Mouse (Mus musculus) right cerebral cortex, postnatal 25 days (tissue): ENCODE measurements around the gene Usp37.
"Not testable (repeated sequence)": the region's sequence is repeated elsewhere in the genome, so short reads cannot be mapped to it uniquely, and the experiment has no call there.

ENCODE experiments used
- DNase-seq: peaks from one replicate; pipeline ENCODE4 v3.0.0; 2022

Usp37 gene

DNA sequence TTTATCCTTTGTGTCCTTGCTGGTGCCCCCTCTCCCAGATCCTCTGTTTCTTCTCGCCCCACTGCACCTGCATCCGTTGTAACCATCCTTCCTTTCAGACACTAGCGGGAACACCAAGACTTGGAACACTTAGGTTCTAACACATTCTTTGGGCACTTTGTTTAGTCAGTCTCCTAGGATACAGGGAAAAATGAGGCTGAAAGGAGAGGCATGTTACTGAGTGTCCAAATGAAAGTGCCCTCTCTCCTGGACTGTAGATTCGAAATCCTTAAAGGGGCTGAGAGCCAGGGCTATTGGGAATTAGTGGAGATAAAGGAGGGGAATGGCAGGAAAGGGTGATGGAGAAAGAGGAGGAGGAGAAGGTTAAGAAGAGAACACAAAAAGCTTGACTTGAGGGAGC is at the start of gene Usp37:
Gene Usp37, minus strand, starts transcription at position 101 of the 400 bp plus-strand sequence.
- no peak for DNase-seq

DNA sequence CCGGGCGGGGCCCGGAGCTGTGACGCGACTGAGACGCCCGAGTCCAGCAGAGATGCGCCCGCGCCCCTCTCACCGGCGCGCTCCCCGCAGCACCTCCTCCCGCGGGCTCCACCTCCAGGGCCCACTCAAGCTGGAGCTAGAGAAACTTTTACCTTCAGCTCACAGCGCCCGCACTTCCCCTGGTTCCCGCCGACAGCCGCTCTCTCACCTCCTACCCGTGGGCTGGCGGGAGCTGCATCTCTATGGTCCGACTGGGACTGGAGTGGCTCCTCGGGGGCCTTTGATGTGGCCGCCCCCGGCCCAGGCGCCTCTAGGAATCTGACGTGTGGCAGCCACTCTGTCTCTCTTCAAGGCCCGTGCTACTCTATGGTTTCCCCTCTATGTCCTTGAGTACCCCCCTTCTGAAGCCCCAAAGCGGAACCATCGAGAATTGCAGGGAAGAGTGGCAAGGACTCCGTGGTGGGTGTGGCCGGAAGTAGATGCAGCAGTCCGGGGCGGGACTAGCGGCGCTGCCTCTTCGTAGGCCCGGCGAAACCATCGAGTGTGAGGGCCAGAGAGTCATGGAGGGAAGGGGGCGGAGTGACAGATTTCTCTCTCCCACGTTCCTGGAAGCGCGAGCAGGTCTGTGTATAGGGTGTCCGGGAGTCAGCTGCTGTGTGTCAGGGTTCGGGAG is 43.8 kb upstream of the Usp37 start, which contains the start of the genes Zfp142 and Bcs1l:
Gene Zfp142, minus strand, starts transcription at position 474 of the 673 bp plus-strand sequence.
Gene Bcs1l, plus strand, starts transcription at position 517 of the 673 bp plus-strand sequence.
- peak; percentile 98 for DNase-seq

DNA sequence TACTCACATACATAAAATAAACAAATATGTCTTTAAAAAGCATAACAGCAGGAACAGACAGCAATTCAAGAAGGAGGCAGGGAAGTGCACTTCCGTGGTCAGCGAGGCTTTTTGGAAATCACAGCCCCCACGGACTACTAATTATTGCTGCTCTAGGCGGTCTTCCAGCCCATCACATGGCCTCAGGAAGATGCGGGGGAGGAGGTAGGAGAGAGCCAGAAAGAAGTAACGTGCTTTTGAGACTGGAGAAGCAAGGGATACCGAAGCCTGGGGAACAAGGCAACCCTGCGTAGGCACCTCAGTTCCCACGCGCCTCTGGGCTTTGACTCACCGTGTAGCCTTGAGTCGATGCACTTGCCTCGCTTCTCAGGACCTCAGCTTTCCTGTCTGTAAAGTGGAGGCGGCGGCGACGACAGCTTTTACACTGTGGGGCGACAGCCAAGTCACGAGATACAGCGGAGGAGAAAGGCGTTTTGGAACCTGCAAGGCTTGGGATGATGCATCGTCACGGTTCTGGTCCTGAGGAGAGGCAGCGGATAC is 43.2 kb upstream of the Usp37 start:
- peak; percentile 84 for DNase-seq

DNA sequence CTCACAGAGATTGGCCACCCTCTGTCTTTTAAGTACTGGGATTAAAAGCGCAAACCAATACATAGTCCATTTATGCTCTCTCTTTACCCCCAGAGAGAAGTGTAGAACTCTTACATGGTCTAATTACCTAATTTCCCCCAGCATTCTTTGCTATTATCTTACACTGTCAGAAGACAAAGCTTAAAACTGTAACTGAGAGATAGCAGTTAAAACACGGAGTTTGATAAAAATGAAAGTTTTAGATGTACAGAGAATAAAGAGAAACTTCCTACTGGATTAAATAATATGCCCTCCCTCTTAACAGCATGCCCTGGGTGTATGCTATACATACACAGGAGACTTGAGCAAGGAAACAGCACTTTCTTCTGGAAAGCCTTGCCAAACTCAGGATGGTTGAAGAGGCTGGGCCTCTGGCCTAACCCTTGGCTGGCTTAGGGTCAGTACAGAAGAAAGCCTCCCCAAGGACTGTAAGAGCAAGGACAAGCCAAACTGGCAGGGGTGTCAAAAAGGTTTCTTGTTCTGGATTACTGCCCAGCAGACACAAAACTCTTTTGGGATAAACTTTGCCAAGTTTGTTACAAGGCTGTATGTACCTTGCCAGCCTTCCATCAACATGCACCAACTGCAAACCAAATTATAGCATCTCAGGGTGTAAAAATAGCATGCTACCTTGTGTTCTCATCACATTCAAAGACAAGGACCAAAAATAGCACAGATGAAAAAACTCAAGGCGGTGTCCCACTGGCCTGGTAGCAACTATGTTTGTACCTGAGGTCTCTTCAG is 40.7 kb upstream of the Usp37 start:
- no peak for DNase-seq

DNA sequence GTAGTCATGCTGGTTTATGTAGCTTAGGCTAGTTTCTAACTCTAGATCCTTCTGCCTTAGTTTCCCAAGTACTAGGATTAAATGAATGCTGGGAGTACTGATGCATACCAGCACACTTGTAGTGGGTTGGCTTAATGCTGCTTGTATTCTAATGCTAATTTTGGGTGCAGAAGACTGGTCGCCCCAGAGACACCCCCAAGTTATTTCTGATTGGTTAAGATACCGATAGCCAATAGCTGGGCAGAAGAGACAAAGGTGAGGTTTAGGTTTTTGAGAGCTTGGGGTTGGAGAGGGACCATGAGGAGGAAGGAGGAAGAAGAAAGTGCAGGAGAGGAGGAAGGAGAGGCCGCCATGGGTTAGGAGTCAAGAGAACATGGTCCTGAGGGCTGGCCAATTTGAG is 38.5 kb upstream of the Usp37 start:
- no peak for DNase-seq

DNA sequence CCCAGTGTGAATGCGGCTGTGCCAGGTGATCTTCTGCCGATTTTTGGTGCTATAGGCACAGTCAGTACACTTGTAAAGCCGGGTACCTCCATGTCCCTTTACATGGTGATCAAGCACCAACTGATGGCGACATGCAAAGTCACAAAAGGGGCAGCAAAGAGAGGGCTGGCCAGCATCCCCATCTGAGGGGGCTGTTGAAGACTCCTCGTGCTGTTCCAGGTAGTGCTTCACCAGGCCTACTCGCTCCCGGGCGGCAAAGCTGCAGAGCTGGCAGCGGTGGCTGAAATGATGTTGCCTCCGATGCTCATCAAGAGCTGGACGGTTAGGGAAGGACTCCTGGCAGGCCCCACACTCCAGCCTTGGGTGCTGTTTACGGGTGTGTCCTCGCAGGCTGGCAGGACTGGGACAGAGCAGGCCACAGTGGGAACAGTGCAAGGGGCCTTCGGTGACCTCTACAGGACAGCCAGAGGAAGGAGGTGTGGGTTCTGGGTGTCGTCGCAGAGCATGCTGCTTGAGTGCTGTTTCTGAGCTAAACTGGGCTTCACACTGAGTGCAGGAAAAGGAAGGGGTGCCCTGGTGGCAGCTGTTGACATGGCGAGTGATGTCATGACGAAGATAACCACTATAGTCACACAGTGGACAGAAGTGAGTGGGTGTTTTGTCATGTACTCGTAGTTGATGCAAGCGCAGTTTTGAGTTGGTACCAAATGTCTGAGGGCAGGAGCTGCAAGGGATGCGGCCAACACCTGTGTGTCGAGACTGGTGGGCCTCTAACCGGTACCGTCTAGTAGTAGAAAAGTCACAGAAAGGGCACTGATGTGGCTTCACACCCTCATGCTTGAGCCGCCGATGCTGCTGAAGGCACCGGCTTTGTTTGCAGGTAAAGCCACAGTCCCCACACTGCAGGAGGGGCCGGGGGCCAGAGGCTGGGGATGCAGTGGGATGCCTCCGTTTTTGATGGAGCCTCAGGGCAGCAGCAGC is 25.9 kb upstream of the Usp37 start:
- DNase-seq, result no peak

DNA sequence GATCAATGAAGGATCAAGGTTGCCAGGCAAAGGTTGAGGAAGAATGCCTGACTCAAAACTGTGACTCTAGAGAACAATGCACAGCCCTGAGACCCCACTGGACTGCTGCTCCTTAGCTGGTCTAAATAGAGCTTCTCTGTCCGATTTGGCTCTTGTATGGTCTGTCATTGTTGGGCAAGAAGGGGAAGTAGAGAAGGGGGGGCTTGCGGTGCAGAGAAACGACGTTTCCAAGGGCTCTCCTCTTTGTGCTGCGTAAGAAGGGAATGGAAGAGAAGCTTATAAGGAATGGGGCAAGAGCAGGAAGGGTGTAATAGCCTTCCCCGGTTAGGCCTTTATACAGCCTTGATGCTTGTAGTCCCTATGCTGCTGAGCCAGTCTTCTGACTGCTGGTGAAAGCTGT is 21.8 kb upstream of the Usp37 start:
- DNase-seq, result no peak

DNA sequence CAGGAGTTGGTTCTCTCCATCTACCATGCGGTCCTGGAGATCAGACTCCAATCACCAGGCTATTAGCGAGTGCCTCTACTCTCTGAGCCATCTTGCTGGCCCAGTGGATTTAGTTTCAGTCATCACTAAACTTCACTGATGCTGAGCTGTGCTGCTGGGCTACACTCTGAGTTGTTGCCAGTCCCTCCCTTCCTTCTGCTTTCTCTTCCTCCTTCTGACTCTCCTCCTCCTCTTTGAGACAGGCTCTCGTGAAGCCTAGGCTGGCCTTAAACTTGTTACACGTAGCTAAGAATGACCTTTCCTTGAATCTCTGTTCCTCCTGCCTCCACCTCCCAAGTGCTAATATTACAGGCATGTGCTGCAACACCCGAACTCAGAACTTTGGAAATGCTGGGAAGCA is 15.0 kb upstream of the Usp37 start:
- no peak for DNase-seq

DNA sequence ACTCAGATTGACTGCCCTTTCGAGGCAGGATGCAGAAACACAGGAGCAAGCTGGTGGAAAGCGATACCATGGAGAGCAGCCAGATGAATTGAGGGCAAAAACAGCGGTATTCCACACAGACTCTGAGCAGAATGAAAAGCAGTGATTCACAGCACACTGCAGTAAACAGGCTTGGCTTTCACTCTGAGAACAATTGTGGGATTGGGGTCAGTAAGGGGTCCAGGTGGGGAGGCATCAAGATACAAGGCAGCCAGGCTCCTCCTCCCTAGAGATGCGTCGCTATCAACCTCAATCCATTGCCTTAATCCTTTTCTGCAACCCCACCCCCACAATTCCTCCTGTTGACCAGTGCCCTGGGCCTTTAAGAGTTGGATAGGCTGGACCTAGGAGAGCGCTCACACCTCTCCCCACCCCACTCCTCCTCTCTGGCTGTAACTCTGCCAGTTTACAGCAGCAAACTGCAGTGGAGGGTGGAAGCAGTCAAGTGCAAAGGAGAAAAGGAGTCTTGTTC is 1.6 kb downstream of the Usp37 start, which contains the start of gene Plcd4:
Gene Plcd4, plus strand, starts transcription at position 438 of the 511 bp plus-strand sequence.
- peak; percentile 19 for DNase-seq

DNA sequence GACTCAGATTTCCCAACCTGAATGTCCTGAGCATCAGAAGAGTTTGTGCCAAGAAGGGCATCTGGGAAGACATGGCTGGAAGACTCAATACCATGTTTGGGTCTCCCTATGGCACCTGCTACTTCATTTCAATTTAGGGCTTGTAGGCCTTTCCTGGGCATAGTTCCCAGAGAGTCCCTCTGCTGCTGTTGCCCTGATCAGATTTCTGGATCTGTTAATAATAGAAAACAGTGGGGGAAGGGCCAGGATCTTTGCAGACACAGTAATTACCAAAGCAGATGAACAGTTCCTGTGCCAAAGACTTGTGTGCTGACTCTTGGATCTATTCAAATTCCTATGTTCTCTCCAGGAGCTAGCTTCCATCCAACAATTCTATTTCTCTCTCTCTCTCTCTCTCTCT is 5.4 kb downstream of the Usp37 start:
- DNase-seq, result no peak

DNA sequence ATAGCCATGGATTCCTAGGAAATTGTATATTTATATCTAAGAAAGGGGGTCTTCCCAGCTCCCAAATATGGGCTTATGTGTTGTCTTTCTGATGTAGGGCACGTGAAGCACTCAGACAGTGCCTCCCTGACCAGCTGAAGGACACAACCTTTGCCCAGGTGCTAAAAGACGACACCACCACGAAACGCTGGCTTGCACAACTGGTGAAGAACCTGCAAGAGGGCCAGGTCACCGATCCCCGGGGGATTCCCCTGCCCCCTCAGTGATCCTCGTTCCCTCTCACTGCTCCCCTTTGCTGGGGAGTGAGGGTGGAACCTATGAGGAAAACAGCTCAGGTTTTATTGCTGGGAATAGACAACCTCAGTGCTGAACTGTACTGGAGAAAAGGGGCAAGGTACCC is 15.5 kb downstream of the Usp37 start:
- DNase-seq, result no peak

DNA sequence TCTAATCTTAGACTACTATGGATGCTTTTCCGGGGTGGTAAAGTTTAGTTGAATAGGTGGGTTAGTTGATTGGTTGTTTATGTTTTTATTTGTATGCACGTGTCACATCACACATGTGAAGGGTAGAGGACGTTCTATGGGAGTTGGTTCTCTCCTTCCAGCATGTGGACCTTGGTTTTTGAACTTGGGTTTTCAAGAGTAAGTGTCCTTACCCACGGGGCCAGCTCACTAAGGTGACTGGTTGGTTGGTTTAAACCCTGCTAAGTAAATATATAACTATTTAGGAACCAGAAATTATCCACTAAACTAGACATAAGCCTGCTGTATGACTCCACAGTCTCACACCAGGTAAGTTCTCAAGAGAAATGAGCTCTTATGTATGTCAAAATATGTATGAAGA is 19.3 kb downstream of the Usp37 start:
- DNase-seq, result no peak

DNA sequence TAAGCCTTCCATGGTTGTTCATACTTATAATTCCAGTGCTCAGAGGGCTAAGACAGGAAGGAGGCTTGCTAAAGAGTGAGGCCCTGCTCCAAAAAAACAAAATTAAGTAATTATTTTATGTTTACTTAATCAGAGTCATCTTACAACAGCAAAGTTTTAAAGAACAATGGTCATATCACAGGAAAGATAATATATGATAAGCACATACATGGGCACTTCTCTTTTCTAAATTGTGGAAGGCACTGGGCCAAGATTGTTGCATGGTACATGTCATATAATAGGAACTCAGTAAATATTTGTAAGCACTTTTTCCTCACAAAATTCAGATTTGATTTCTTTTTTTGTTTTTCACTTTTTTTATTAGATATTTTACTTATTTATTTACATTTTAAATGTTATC is 24.2 kb downstream of the Usp37 start:
- DNase-seq, result no peak

DNA sequence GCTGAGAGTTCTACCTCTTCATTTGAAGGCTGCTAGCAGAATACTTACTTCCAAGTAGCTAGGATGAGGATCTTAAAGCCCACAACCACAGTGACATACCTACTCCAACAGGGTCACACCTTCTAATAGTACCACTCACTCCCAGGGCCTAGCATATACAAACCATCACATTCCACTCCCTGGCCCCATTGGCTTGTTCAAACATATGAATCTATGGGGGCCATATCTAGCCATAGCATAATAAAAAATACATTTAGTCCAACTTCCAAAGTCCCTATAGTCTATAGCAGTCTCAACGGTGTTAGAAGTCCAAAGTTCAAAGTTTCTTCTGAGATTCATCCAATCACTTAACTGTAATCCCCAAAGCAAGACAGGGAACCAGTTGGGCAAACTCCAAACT is 31.1 kb downstream of the Usp37 start:
- DNase-seq, result not testable (repeated sequence)

DNA sequence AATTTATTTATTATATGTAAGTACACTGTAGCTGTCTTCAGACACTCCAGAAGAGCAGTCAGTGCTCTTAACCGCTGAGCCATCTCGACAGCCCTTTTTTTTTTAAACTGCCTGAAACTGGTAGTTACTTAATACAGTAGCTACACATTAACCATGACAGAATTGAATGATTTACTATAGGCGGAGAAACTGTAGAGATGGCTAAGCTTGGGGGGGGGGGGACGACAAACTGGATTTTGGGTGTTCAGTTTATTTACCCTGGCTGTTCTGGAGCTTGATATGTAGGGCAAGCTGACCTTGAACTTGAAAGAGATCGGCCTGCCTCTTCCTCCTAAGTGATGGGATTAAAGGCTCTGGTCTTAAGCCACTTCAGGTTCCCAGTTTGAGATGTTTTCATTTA is 32.8 kb downstream of the Usp37 start:
- no peak for DNase-seq

DNA sequence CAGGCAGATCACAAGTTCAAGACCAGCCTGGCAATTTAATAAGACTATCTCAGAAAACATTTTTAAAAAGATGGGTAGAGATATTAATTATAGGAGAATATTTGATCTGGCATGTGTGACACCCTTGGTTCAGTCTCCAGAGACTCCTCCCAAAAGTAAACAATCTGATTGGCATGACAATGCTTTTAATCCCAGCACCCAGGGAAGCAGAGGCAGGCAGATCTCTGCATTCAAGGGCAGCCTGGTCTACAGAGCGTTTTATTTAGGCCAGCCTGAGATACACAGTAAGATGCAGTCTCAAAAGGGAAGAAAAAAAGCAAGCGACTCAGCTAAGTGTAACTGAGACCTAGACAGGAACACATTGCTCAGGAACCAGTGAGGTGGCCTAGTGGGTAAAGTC is 36.3 kb downstream of the Usp37 start:
- no peak for DNase-seq

DNA sequence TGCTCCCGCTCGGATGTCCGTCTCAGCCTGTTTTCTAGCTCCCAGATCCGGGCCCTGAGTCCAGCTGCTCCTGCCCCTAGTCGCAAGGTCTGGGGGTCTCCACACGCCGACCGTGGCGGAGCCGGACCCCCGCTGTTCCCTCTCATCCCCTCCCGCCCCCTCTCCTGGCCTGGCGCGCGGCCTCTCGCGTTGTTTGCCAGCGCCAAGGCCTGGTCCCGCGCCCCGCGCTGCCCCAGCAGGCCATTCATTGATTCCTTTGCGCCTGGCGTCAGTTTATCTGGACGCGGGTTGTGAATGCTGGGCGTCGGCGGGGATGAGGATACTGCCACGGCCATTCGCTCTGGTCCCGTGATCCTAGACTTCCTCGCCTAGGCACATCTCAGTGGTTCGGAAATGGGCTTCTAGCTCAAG is 37.6 kb downstream of the Usp37 start:
- no peak for DNase-seq

DNA sequence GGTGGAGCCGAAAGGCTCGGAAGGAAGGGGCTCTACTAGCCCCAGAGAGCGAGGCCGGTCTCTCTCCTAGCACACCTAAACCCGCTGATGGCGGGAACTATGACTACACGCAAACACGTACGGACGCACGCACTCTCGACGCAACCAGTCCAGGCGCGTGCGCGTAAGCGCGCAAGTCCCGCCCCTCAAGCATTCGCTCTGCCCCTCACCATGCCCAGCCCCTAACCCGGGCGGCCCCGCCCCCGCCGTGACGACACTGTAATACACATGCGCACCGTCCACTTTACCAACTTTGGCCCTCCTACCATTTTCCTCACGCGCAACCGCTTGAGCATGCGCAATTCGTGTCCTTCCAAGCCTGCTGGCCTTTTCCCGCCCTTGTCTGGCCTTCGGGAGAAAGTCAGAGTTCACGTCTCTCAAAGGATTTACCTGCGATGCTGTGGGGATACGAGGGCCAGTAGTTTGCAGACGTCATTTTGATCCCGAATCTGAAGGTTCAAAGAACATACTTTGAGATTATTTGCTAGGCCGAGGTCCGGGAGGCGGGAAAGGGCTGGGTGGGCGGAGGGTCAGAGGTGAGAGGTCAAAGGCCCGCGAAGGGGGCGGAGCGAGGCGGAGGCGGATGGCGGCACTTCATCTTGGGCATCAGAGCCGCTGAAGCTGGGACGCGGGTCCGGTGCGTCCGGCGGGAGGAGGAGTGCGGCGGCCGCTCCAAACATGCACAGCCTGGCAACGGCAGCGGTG is 38.2 kb downstream of the Usp37 start, which contains the start of gene Cnot9:
Gene Cnot9, plus strand, starts transcription at position 338 of the 744 bp plus-strand sequence.
- DNase-seq, result peak; percentile 100

DNA sequence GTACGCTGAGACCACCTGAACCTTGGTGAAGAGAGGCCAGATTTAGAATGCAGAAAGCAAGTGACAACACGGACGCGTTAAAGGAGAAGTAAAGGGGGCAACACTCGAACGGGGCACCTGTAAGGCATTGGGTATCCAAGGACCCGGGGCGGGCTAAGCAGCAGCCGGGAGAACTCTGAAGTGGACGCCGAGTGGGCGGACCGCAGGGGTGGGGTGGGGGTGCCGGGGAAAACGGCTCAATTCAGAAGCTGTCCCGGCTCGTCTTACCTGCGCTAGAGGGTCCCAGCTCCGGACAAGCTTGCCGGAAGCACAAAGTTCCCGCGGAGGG is 38.7 kb downstream of the Usp37 start:
- DNase-seq, result no peak

DNA sequence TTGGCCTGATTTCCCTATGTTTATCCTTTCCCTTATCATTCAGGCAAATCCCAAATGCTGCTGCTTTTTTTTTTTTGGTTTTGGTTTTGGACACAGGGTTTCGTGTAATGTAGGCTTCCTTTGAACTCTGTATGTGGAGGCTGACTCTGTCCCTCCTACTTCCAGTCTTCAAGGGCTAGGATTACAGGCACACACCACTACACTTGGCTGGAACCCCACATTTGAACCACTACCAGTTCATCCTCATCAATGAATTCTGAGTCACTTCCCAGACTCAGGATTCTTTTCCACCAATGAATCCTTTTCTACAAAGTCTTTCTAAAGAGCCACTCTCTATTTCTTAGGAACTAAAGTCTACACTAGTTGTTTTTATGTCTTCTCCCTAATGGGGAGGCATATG is 43.0 kb downstream of the Usp37 start:
- DNase-seq, result no peak

DNA sequence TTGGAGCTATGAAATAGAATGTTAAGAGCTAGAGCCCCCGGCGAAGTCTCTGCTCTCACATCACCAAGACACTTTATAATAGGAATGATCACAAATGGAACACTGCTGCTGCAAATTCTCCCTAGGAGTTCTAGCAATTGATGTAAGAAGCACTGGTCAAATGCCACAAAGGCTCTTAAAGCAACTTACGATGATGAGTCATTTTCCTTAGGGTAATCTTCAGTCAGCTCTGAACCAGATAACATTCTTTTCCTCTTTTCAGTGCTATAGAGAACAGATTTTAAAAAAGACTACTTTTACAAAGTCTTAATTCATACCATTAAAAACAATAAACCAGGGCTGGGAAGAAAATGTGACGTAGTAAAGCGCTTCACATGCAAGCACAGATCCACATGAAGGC is 58.3 kb downstream of the Usp37 start:
- DNase-seq, result no peak

DNA sequence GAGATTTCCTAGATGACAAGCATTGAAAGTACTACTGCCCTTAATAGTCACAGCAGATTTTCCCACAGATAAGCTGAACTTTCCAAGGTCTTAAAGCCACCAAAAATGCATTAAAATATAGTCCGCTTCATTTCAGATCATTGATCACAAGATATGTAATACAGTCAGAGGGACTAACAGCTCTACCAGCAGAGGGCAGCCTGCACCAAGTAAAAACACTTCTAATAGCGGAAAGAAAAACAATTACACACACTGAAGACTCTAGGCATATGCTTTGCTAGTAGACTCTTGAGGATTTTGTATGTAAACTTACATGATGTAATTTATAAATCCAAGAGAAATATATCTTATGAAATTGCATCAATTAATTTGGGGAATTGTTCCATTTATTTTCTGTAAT is 83.8 kb downstream of the Usp37 start:
- DNase-seq, result no peak
